Mouse (Mus musculus) induced T-regulatory cell, adult 2 months (primary cell): ENCODE measurements around the gene Elavl4.

Source experiments
- DNase-seq: peaks from one replicate; pipeline ENCODE4 v3.0.0-alpha.2; 2012; ENCODE audit warnings: low read depth

The Elavl4 gene

GRCm38 (mm10) chr4:110351178-110352000, at the start of gene Elavl4:
Elavl4 (minus strand) TSS chr4:110351909.
- no peak for DNase-seq

DNA sequence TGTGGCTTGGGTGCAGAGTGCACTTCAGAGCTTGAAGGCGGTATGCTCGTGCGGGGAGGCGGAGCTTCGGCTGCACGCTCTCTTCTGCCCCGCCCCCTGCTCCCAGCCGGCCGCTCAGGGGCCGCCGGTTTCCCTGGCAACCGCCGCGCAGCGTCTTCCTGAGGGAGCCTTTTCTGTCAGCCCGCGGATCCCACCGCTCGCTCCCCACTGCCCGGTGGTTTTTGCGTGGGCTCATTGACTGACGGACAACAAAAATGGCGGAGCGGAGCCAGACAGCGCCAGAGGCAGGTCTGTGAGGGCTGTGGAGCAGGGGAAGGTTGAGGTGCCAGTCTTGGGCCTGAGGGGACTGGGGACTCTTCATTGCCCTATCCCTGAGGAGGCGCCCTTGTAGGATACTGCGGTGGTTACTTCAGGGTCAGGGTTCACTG, 45.9 kb upstream of the Elavl4 start, which contains the start of gene Agbl4:
Gene Agbl4, plus strand, starts transcription at position 44 of the 428 bp plus-strand sequence.
- DNase-seq: no peak

DNA sequence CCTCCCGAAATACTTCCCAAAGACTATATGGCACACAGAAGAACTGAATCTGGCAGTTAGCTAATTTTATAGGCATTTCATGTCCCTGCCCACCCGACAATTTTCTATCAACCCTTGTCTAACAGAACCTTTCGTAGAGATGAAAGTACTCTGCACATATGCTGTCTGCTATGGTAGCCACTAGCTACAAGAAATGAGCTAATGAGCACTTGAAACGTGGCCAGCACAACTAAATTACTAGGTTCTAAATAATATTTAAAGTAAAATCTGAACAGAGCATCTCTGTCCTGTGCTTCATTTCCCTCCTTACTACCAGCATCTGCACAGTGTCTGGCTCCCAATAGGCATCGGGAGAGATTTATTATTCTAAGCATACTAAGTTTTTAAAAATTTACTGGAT, 44.5 kb upstream of the Elavl4 start:
- DNase-seq: no peak

- no peak for DNase-seq
These were observed 8.9 kb upstream of the Elavl4 start for GRCm38 (mm10) chr4:110360568-110360967.

DNA sequence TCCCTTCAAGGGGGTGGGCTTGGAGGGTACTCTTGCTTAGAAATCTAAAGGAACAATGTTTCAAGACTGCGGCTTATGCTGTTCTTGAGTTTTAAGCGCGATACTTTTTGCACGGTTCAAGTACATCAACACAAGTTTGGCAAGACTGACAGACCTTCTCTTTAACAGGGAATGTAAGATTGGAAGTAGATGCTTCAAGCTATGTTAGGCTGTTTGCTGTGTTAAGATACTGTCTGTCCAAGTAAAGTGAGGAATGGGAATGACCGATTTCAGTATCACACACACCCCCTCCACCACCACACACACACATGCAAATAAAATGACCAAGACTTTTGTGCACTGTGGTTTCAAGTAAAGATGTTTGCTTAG, 276 bp upstream of the Elavl4 start:
- DNase-seq: no peak

DNA sequence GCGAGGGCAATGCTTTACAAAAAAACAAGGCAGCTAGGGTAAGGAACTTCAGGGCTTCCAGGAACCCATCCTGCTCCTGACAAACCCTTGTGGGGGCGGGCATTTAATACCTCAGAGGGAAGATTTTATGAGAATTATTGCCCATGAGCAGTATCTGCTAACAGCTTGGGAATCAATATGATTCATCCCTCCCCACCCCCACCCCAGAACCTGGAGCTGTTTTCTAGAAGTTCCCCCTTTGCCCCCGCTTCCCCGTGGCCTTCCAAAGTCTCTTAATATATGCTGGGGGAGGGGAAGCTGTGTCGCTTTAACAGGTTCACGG, 892 bp downstream of the Elavl4 start:
- DNase-seq: no peak

DNA sequence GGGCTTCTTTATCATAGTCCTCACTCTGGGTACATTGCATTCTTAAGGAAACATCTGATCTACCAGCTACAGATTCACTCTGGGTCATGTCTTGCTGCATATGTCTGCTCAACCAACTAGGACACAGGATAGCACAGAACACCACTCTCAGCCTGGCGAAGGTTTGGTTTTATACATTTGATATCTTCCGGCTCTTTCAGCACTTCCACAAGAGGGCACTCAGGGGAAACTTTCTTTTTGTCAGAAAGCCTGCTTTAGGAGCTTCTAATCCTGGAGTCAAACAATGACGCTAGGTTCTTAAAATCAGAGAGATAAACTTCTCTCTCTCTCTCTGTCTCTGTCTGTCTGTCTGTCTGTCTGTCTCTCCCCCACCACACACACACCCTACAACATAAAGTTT, 27.8 kb downstream of the Elavl4 start:
- no peak for DNase-seq

- no peak for DNase-seq
These were observed 39.6 kb downstream of the Elavl4 start for GRCm38 (mm10) chr4:110312126-110312525.

GRCm38 (mm10) chr4:110306972-110307371, 44.7 kb downstream of the Elavl4 start:
- no peak for DNase-seq

- no peak for DNase-seq
These were observed 45.1 kb downstream of the Elavl4 start for GRCm38 (mm10) chr4:110306559-110306958.

DNA sequence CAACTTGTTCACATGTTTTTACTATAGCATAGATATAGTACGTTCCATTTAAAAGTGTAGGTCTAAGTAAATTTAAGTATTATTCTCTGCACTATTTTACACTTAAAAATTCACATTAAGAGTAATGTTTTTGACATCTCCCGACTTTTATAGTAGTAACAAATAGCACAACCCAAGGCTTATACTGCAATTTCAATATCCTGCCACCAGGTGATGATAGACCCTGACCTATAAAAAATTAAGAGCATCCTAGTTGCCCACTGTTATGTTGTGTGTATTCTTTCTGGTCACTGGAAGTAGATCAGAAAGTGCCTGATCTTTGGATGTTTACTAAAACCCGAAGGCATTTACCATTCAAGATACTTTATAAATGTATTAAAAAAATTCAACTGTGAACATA, 55.9 kb downstream of the Elavl4 start:
- no peak for DNase-seq

GRCm38 (mm10) chr4:110293238-110293637, 58.5 kb downstream of the Elavl4 start:
- no peak for DNase-seq

- DNase-seq: no peak
These were observed 59.2 kb downstream of the Elavl4 start for GRCm38 (mm10) chr4:110292471-110292870.

GRCm38 (mm10) chr4:110290544-110291095, 61.1 kb downstream of the Elavl4 start:
- no peak for DNase-seq

- DNase-seq: no peak
These were observed 61.7 kb downstream of the Elavl4 start for GRCm38 (mm10) chr4:110290056-110290455.

DNA sequence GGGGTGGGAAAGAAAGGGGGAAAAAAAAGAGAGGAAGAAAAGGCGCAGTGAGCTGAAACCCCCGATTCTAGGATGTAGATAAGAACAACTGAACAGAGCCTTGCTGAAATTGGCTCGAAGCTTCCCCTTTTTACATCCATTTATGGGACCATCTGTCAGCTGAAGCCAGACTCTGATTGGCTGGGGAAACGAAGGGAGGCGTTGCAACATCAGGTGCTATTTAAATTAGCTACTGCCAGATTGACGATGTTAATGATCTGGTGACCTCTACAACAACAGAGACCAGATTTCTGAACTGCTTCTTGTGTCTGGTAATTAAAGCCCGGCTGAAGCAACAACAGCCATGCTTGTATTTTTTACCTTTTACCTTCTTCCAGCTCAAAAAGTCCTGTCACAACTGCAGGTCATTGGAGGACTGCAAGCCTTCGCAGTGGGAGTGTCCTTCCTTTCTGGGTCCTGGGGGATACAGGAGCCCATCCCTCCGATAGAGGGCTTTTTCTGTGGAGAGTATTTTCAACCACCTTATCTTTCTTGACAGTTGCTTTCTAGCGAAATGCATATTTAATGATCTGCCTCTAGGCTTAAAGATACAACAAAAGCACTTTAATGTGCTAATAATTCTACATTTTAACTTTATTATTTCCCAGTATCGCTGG, 64.2 kb downstream of the Elavl4 start:
- no peak for DNase-seq

DNA sequence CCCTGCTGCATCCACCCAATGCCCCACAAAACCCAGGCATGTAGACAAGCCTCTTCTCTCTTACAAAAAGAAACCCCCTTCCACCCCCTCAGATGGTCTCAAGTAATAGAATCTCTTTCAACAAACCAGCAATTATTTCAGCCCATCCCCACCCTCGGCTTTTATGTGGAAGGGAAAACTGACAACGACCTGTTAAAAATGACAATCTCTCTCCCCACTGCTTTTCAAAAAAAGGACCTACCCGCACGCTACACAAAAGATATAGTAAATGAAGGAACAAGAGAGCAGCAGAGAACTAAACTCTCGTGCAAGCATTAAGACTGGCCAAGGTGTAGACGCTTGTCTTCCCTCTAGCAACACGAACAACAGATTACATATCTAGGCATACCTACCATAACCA, 64.9 kb downstream of the Elavl4 start:
- no peak for DNase-seq

DNA sequence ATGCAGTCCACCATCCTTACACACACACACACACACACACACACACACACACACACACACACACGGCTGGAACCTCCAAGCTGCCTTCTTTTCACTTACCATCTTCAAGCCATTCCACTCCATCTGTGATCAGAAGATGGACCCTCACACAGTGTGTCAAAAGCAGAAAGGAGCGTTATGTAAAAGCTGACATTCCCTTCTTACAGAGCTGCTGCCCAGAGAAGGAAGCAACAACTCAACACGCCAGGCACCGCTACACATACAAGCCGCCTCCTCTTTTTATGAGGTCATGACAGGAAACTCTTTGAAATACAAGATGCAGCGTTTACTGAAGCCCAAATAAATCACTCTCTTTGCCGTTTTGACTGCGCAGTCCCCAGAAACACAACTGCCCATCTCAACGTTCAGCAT, 65.3 kb downstream of the Elavl4 start:
- DNase-seq: no peak

- no peak for DNase-seq
These were observed 66.1 kb downstream of the Elavl4 start for GRCm38 (mm10) chr4:110285346-110286330.

DNA sequence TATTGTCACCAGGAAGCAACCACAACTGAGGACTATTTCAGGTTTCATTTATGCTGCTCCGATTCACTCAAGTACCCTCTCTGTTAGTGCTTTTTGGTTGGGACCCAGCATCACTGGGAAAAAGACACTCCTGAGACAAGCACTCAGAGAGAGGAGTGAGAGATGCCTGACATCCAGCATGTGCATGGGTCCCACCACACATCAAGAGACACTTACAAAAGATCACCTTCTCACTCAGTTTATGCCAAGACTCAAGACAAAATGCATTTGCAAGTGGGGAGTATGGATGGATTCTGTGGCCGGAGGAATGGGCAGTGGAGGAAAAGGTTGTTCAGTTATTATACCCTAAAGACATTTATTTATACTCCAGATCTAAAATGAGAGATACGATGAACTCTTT, 67.3 kb downstream of the Elavl4 start:
- no peak for DNase-seq

DNA sequence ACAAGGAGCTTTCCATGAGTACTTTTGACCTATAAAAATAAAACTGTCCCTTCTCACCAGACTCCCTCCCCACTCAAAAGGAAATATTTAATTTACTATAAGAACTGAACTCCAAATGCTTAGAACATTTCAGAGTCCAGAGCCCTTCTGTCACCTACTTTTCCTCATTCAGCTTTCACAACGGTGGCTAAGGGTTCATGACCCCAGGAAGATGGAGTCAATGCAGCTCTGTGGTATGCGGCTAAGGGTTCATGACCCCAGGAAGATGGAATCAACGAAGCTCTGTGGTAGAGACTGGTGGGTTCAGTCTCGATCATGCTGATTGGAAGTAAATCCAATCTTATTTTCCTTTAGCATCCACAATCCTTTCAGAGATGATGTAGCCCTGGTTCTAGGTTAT, 81.7 kb downstream of the Elavl4 start:
- no peak for DNase-seq
